Mouse (Mus musculus) forebrain, embryonic 14.5 days (tissue): ENCODE data around the gene Psrc1. TPM values are rescaled to one million over a fixed set of nuclear protein-coding genes. Genes with fewer than 3 reads are reported as not detected.

ENCODE experiments used
- ATAC-seq: fragments of 200-750 bp; cut with Nextera tagmentation; 2 replicates; pipeline ENCODE4 v1.8.0; 2017; ENCODE audit warnings: mild to moderate bottlenecking, moderate library complexity
- DNase-seq: peaks from one replicate; pipeline ENCODE4 v3.0.0-alpha.2; 2015; ENCODE audit warnings: low spot score
- H3K27ac ChIP-seq: fragments of 300-500 bp; sonication (generic); 2 replicates; pipeline ENCODE4 v1.5.1; 2014; ENCODE audit warnings: low read depth, mild to moderate bottlenecking, control low read depth, low read length, moderate library complexity
- H3K27me3 ChIP-seq: fragments of 300-500 bp; sonication (generic); replicated peaks from 2 replicates; pipeline ENCODE4 v1.6.1; 2014; ENCODE audit warnings: low read length, control low read depth, mixed read lengths; ENCODE audit not compliant: control insufficient read depth, insufficient read depth
- H3K36me3 ChIP-seq: fragments of 300-500 bp; sonication (generic); 2 replicates; pipeline ENCODE4 v1.6.1; 2014; ENCODE audit warnings: low read length, control low read depth; ENCODE audit not compliant: control insufficient read depth, insufficient read depth
- H3K4me1 ChIP-seq: fragments of 300-500 bp; sonication (generic); 2 replicates; pipeline ENCODE4 v1.6.1; 2014; ENCODE audit warnings: antibody characterized with exemption, low read length, control low read depth; ENCODE audit not compliant: control insufficient read depth, insufficient read depth
- H3K4me2 ChIP-seq: fragments of 300-500 bp; sonication (generic); 2 replicates; pipeline ENCODE4 v1.6.1; 2014; ENCODE audit warnings: mild to moderate bottlenecking, control low read depth, low read length
- H3K4me3 ChIP-seq: fragments of 300-500 bp; sonication (generic); 2 replicates; pipeline ENCODE4 v1.5.1; 2014; ENCODE audit warnings: low read depth, low read length, control low read depth
- H3K9ac ChIP-seq: fragments of 300-500 bp; sonication (generic); 2 replicates; pipeline ENCODE4 v1.6.1; 2014; ENCODE audit warnings: mild to moderate bottlenecking, low read length, control low read depth, moderate library complexity
- H3K9me3 ChIP-seq: fragments of 300-500 bp; sonication (generic); replicated peaks from 2 replicates; pipeline ENCODE4 v1.6.1; 2016; ENCODE audit warnings: low read length, control low read depth, mixed read lengths; ENCODE audit not compliant: control insufficient read depth
- WGBS: fragments of 180-500 bp; shearing (Covaris S2); extraction: QIAGEN DNeasy Blood & Tissue Kit; methylation state at CpG from one replicate; pipeline ENCODE4 v1.1.7; 2014; 5-methylcytosine and 5-hydroxymethylcytosine counted together
- polyA plus RNA-seq: library from polyadenylated mRNA; unstranded; fragments of >200 nt; fragmentation: Nextera tagmentation; extraction: Ambion mirVana; gene quantifications from 2 replicates; pipeline ENCODE4 v1.2.1, GENCODE M21; 2014

Psrc1 gene
- polyA plus RNA-seq, 1 experiment from 2014 or later: 42.0 TPM

GRCm38 (mm10) chr3:108360894-108361293 lies 22.7 kb upstream of the Psrc1 start:
- Histone ChIP-seq H3K4me2 (no peak overlapping the region), H3K36me3 (peaks cover 25% of the 10 kb centered on the region), H3K4me3 (no peak overlapping the region), H3K27ac (peak overlapping the region; percentile 44; the same call in 1 of the 2 replicates), H3K4me1 (peaks cover 4% of the 10 kb centered on the region; the same call in 1 of the 2 replicates), H3K9ac (0 out of 2 replicates have a peak overlapping the region, but pooled peaks have one; percentile 32), H3K27me3 (no peaks in the 10 kb centered on the region), H3K9me3 (no peaks in the 10 kb centered on the region)
- DNase-seq: peak; percentile 28
- whole genome bisulfite sequencing: 5% methylated on average over 7 of the region's 7 CpGs
- peak; percentile 19; the same call in 1 of the 2 replicates for ATAC-seq

- H3K9ac ChIP-seq: no peak overlapping the region
- 72% methylated on average over 3 of the region's 3 CpGs for WGBS
- peak; percentile 37 for DNase-seq
- peaks cover under 1% of the 10 kb centered on the region; the same call in 1 of the 2 replicates for H3K36me3 ChIP-seq
- no peak for ATAC-seq
- no peaks in the 10 kb centered on the region for H3K9me3 ChIP-seq
- no peak overlapping the region for H3K4me2 ChIP-seq
- no peaks in the 10 kb centered on the region for H3K27me3 ChIP-seq
- H3K27ac ChIP-seq: no peak overlapping the region
- H3K4me3 ChIP-seq: no peak overlapping the region
- H3K4me1 ChIP-seq: peaks cover 4% of the 10 kb centered on the region; the same call in 1 of the 2 replicates
Measured at GRCm38 (mm10) chr3:108363626-108364025, 20.0 kb upstream of the Psrc1 start.

- ATAC-seq: no peak
- peaks cover 4% of the 10 kb centered on the region; the same call in 1 of the 2 replicates for H3K4me1 ChIP-seq
- H3K9me3 ChIP-seq: no peaks in the 10 kb centered on the region
- no peak within 1 kb of the TSS for H3K4me3 ChIP-seq
- DNase-seq: no peak
- no peaks in the 10 kb centered on the region for H3K27me3 ChIP-seq
- H3K4me2 ChIP-seq: no peak within 1 kb of the TSS
- WGBS: 77% methylated on average over 9 of the region's 9 CpGs
- H3K9ac ChIP-seq: no peak within 1 kb of the TSS
- H3K27ac ChIP-seq: no peak within 1 kb of the TSS
- H3K36me3 ChIP-seq: no peaks in the 10 kb centered on the region
Measured at GRCm38 (mm10) chr3:108364270-108364995, 19.2 kb upstream of the Psrc1 start, which contains the start of gene Mybphl. Gene Mybphl, plus strand, starts transcription at chr3:108364911.

GRCm38 (mm10) chr3:108367173-108367572 lies 16.5 kb upstream of the Psrc1 start:
- no peaks in the 10 kb centered on the region for H3K36me3 ChIP-seq
- ATAC-seq (peak; percentile 33), DNase-seq (peak; percentile 46)
- peak overlapping the region; percentile 23; the same call in 1 of the 2 replicates for H3K4me2 ChIP-seq
- no peak overlapping the region for H3K27ac ChIP-seq
- no peaks in the 10 kb centered on the region for H3K4me1 ChIP-seq
- no peak overlapping the region for H3K4me3 ChIP-seq
- H3K9ac ChIP-seq: no peak overlapping the region
- no peaks in the 10 kb centered on the region for H3K9me3 ChIP-seq
- WGBS: 67% methylated on average over 9 of the region's 9 CpGs
- H3K27me3 ChIP-seq: no peaks in the 10 kb centered on the region

GRCm38 (mm10) chr3:108367828-108368227 lies 15.8 kb upstream of the Psrc1 start:
- Histone ChIP-seq H3K4me2 (no peak overlapping the region), H3K27me3 (no peaks in the 10 kb centered on the region), H3K4me1 (no peaks in the 10 kb centered on the region), H3K4me3 (no peak overlapping the region), H3K9ac (no peak overlapping the region), H3K9me3 (no peaks in the 10 kb centered on the region), H3K36me3 (no peaks in the 10 kb centered on the region), H3K27ac (no peak overlapping the region)
- ATAC-seq (no peak), DNase-seq (no peak)
- 81% methylated on average over 3 of the region's 3 CpGs for WGBS

GRCm38 (mm10) chr3:108368721-108369120 lies 14.9 kb upstream of the Psrc1 start:
- H3K4me1 ChIP-seq: no peaks in the 10 kb centered on the region
- H3K27ac ChIP-seq: no peak overlapping the region
- no peak overlapping the region for H3K9ac ChIP-seq
- no peak overlapping the region for H3K4me2 ChIP-seq
- no peaks in the 10 kb centered on the region for H3K27me3 ChIP-seq
- DNase-seq (no peak), ATAC-seq (no peak)
- no peaks in the 10 kb centered on the region for H3K36me3 ChIP-seq
- no peaks in the 10 kb centered on the region for H3K9me3 ChIP-seq
- WGBS: 75% methylated on average over 5 of the region's 5 CpGs
- no peak overlapping the region for H3K4me3 ChIP-seq

GRCm38 (mm10) chr3:108372274-108372673 lies 11.4 kb upstream of the Psrc1 start:
- no peak for ATAC-seq
- H3K27me3 ChIP-seq: no peaks in the 10 kb centered on the region
- no peaks in the 10 kb centered on the region for H3K4me1 ChIP-seq

GRCm38 (mm10) chr3:108372691-108373090 lies 10.9 kb upstream of the Psrc1 start:
- H3K4me2 ChIP-seq: no peak overlapping the region
- 87% methylated on average over 3 of the region's 3 CpGs for WGBS
- H3K9ac ChIP-seq: no peak overlapping the region
- DNase-seq: no peak
- H3K36me3 ChIP-seq: no peaks in the 10 kb centered on the region
- no peak overlapping the region for H3K4me3 ChIP-seq
- H3K27ac ChIP-seq: no peak overlapping the region
- no peaks in the 10 kb centered on the region for H3K27me3 ChIP-seq
- no peaks in the 10 kb centered on the region for H3K4me1 ChIP-seq
- no peaks in the 10 kb centered on the region for H3K9me3 ChIP-seq
- ATAC-seq: no peak

More at GRCm38 (mm10) chr3:108372274-108372673, 11.4 kb upstream of the Psrc1 start:
- no peak overlapping the region for H3K4me2 ChIP-seq
- H3K36me3 ChIP-seq: no peaks in the 10 kb centered on the region
- no peak for DNase-seq
- H3K4me3 ChIP-seq: no peak overlapping the region
- 61% methylated on average over 3 of the region's 3 CpGs for WGBS
- no peak overlapping the region for H3K27ac ChIP-seq
- H3K9me3 ChIP-seq: no peaks in the 10 kb centered on the region
- no peak overlapping the region for H3K9ac ChIP-seq
